ENCODE assay signal across 25 mouse cellular contexts in genomic region chr12:51985826-51986225, GRCm38 (mm10). TPM values are rescaled to one million over a fixed set of nuclear protein-coding genes. Genes with fewer than 3 reads are reported as not detected.
DNase-seq lines count a peak whose midpoint lies in the region; ATAC-seq and TF ChIP-seq lines count a peak whose summit lies in the region.
"Had no signal": no experiment of that assay in that cellular context is flagged by ENCODE, and none has a peak within 500 bp of the region (broad histone marks: within the 10 kb centered on the region; RNA-seq: fewer than 3 reads in every experiment).

No protein-coding gene starts in this region.

- H3K36me3 ChIP-seq in midbrain, embryonic 11.5 days (ENCODE audit: control insufficient read depth, insufficient read depth, low read length) = no peaks in the 10 kb centered on the region
- no peaks in the 10 kb centered on the region for H3K36me3 ChIP-seq in midbrain, embryonic 16.5 days (ENCODE audit: control insufficient read depth, insufficient read depth, low read length)
- H3K36me3 ChIP-seq in hindbrain, embryonic 14.5 days (replicated peaks; ENCODE audit: control insufficient read depth, insufficient read depth) = no peaks in the 10 kb centered on the region
- H3K36me3 ChIP-seq in midbrain, embryonic 10.5 days = peaks cover 12% of the 10 kb centered on the region; the same call in 1 of the 2 replicates
- H3K36me3 ChIP-seq: embryonic facial prominence, embryonic 13.5 days; limb, embryonic 12.5 days; midbrain, embryonic 15.5 days; neural tube, embryonic 15.5 days had no signal

- peak; percentile 29 to 55 for DNase-seq in cerebellum, adult 2 months
- DNase-seq in cerebellum, adult 11 months = no peak
- DNase-seq in midbrain, embryonic 11.5 days (ENCODE audit: low spot score, missing footprints) = peak; percentile 28
- DNase-seq in gastrocnemius, adult 2 months = peak; percentile 75
- DNase-seq in ovary, postnatal 36 days (ENCODE audit: low spot score) = no peak
- DNase-seq in hindbrain, embryonic 14.5 days (ENCODE audit: low spot score) = no peak
- DNase-seq in midbrain, embryonic 10.5 days (ENCODE audit: low spot score) = no peak
- DNase-seq: adrenal gland, postnatal 25 days; kidney, adult 11 months; right cerebral cortex, postnatal 14 days; thymus, adult 2 months had no signal

- whole genome bisulfite sequencing in cerebellum, adult 2 months = 12% methylated on average over 4 of the region's 4 CpGs
- 89% methylated on average over 4 of the region's 4 CpGs for WGBS in midbrain, embryonic 11.5 days
- WGBS in midbrain, embryonic 16.5 days = 82% methylated on average over 4 of the region's 4 CpGs
- 81% methylated on average over 4 of the region's 4 CpGs for WGBS in hindbrain, embryonic 14.5 days
- WGBS in midbrain, embryonic 10.5 days = 87% methylated on average over 4 of the region's 4 CpGs

- no peak for TF ChIP-seq CTCF in cerebellum, adult 2 months (IDR thresholded peaks at IDR 0.05; ENCODE audit: borderline replicate concordance, insufficient read depth, low read depth, low read length)
- no peak for TF ChIP-seq CTCF in gastrocnemius, adult 2 months (IDR thresholded peaks at IDR 0.05)

- no peak overlapping the region for H3K4me2 ChIP-seq in midbrain, embryonic 11.5 days
- H3K4me2 ChIP-seq in midbrain, embryonic 16.5 days (ENCODE audit: low read length) = no peak overlapping the region
- no peak overlapping the region for H3K4me2 ChIP-seq in hindbrain, embryonic 14.5 days (replicated peaks)
- H3K4me2 ChIP-seq: embryonic facial prominence, embryonic 13.5 days; limb, embryonic 12.5 days; midbrain, embryonic 15.5 days; neural tube, embryonic 15.5 days had no signal

- peaks cover 8% of the 10 kb centered on the region; the same call in 1 of the 2 replicates for H3K4me1 ChIP-seq in cerebellum, adult 2 months (ENCODE audit: control insufficient read depth, insufficient read depth, low read length)
- no peaks in the 10 kb centered on the region for H3K4me1 ChIP-seq in midbrain, embryonic 11.5 days (ENCODE audit: control insufficient read depth, insufficient read depth, low read length)
- H3K4me1 ChIP-seq in midbrain, embryonic 16.5 days (ENCODE audit: control insufficient read depth, insufficient read depth, low read length) = no peaks in the 10 kb centered on the region
- H3K4me1 ChIP-seq in hindbrain, embryonic 14.5 days (replicated peaks; ENCODE audit: control insufficient read depth, insufficient read depth, low read length) = no peaks in the 10 kb centered on the region
- no peaks in the 10 kb centered on the region for H3K4me1 ChIP-seq in midbrain, embryonic 10.5 days
- H3K4me1 ChIP-seq: limb, embryonic 12.5 days; midbrain, embryonic 15.5 days; neural tube, embryonic 15.5 days had no signal

- no peaks in the 10 kb centered on the region for H3K27me3 ChIP-seq in cerebellum, adult 2 months (ENCODE audit: control insufficient read depth, insufficient read depth, low read length)
- H3K27me3 ChIP-seq in midbrain, embryonic 11.5 days (ENCODE audit: control insufficient read depth, insufficient read depth, low read length) = no peaks in the 10 kb centered on the region
- H3K27me3 ChIP-seq in midbrain, embryonic 16.5 days (ENCODE audit: control insufficient read depth, insufficient read depth, low read depth, low read length) = no peaks in the 10 kb centered on the region
- no peaks in the 10 kb centered on the region for H3K27me3 ChIP-seq in hindbrain, embryonic 14.5 days (ENCODE audit: control insufficient read depth, insufficient read depth, low read length)
- no peaks in the 10 kb centered on the region for H3K27me3 ChIP-seq in midbrain, embryonic 10.5 days (ENCODE audit: low read depth, poor library complexity, severe bottlenecking)
- H3K27me3 ChIP-seq: embryonic facial prominence, embryonic 13.5 days; limb, embryonic 12.5 days; midbrain, embryonic 15.5 days; neural tube, embryonic 15.5 days had no signal

- no peak overlapping the region for H3K9ac ChIP-seq in midbrain, embryonic 11.5 days (ENCODE audit: low read length)
- no peak overlapping the region for H3K9ac ChIP-seq in midbrain, embryonic 16.5 days (ENCODE audit: low read depth, low read length)
- H3K9ac ChIP-seq in hindbrain, embryonic 14.5 days = no peak overlapping the region
- H3K9ac ChIP-seq: embryonic facial prominence, embryonic 13.5 days; limb, embryonic 12.5 days; liver, embryonic 14.5 days; midbrain, embryonic 15.5 days; neural tube, embryonic 15.5 days had no signal

- TF ChIP-seq POLR2A in cerebellum, adult 2 months (IDR thresholded peaks at IDR 0.05; ENCODE audit: borderline replicate concordance, insufficient read depth, low read length) = no peak

- no peak for ATAC-seq in midbrain, embryonic 11.5 days (ENCODE audit: low FRiP score)
- ATAC-seq in midbrain, embryonic 16.5 days = no peak
- ATAC-seq in hindbrain, embryonic 14.5 days (ENCODE audit: low FRiP score) = no peak
- ATAC-seq: forebrain, embryonic 14.5 days; midbrain, embryonic 15.5 days had no signal

- intact Hi-C loops in gastrocnemius, adult 2 months (cut with DNase I) = no loop called here

- H3K27ac ChIP-seq in cerebellum, adult 2 months (ENCODE audit: insufficient read depth, low read length) = no peak overlapping the region
- H3K27ac ChIP-seq in midbrain, embryonic 11.5 days (ENCODE audit: low read depth, low read length) = no peak overlapping the region
- H3K27ac ChIP-seq in midbrain, embryonic 16.5 days (ENCODE audit: low read length) = no peak overlapping the region
- H3K27ac ChIP-seq in gastrocnemius, adult 2 months = peak overlapping the region; percentile 85
- no peak overlapping the region for H3K27ac ChIP-seq in hindbrain, embryonic 14.5 days
- no peak overlapping the region for H3K27ac ChIP-seq in midbrain, embryonic 10.5 days (replicated peaks)
- H3K27ac ChIP-seq: embryonic facial prominence, embryonic 13.5 days; kidney, postnatal 0 days; limb, embryonic 12.5 days; liver, embryonic 14.5 days; midbrain, embryonic 15.5 days; neural tube, embryonic 15.5 days had no signal

- no peak overlapping the region for H3K4me3 ChIP-seq in cerebellum, adult 2 months (replicated peaks; ENCODE audit: insufficient read depth, low read depth, low read length)
- no peak overlapping the region for H3K4me3 ChIP-seq in midbrain, embryonic 11.5 days (ENCODE audit: low read depth, low read length)
- no peak overlapping the region for H3K4me3 ChIP-seq in midbrain, embryonic 16.5 days (ENCODE audit: low read depth, low read length)
- no peak overlapping the region for H3K4me3 ChIP-seq in gastrocnemius, adult 2 months
- no peak overlapping the region for H3K4me3 ChIP-seq in hindbrain, embryonic 14.5 days (replicated peaks; ENCODE audit: low read length)
- H3K4me3 ChIP-seq in midbrain, embryonic 10.5 days = no peak overlapping the region
- H3K4me3 ChIP-seq: embryonic facial prominence, embryonic 13.5 days; heart, adult 2 months; limb, embryonic 12.5 days; midbrain, embryonic 15.5 days; neural tube, embryonic 15.5 days had no signal

- H3K9me3 ChIP-seq in midbrain, embryonic 11.5 days (ENCODE audit: control insufficient read depth, low read length) = no peaks in the 10 kb centered on the region
- H3K9me3 ChIP-seq in midbrain, embryonic 16.5 days (replicated peaks; ENCODE audit: control insufficient read depth, low read length, poor library complexity, severe bottlenecking) = no peaks in the 10 kb centered on the region
- H3K9me3 ChIP-seq in hindbrain, embryonic 14.5 days (ENCODE audit: control insufficient read depth, low read length) = no peaks in the 10 kb centered on the region
- no peaks in the 10 kb centered on the region for H3K9me3 ChIP-seq in midbrain, embryonic 10.5 days (replicated peaks)
- H3K9me3 ChIP-seq: embryonic facial prominence, embryonic 13.5 days; limb, embryonic 12.5 days; midbrain, embryonic 15.5 days; neural tube, embryonic 15.5 days had no signal

RNA-seq across cellular contexts. Expression of gene Heatr5a, which starts 14.7 kb away (rescaled TPM):
- polyA plus RNA-seq in cerebellum, adult 2 months (2012; rRNA removed) = 15.7 and 16.2 TPM in 2 replicates
- 9.2 and 9.5 TPM in 2 replicates for polyA plus RNA-seq in midbrain, embryonic 11.5 days (2014; fragmentation: Nextera tagmentation; extraction: Ambion mirVana)
- 6.9 and 7.1 TPM in 2 replicates for polyA plus RNA-seq in midbrain, embryonic 16.5 days (2015; fragmentation: Nextera tagmentation; extraction: Ambion mirVana)
- total RNA-seq in gastrocnemius, adult 2 months (2021) = 10 to 100 TPM; 16.7 to 29.0 TPM
- 8.3 and 9.4 TPM in 2 replicates for polyA plus RNA-seq in hindbrain, embryonic 14.5 days (2014; fragmentation: Nextera tagmentation; extraction: Ambion mirVana)
- 12.6 and 12.9 TPM in 2 replicates for polyA plus RNA-seq in midbrain, embryonic 10.5 days (2016; fragmentation: Nextera tagmentation; extraction: Ambion mirVana)

RNA-seq across cellular contexts. Expression of gene Dtd2, which starts 20.5 kb away (rescaled TPM):
- polyA plus RNA-seq in cerebellum, adult 2 months (2012; rRNA removed) = 12.3 and 12.7 TPM in 2 replicates
- polyA plus RNA-seq in midbrain, embryonic 11.5 days (2014; fragmentation: Nextera tagmentation; extraction: Ambion mirVana) = 24.1 and 27.4 TPM in 2 replicates
- 18.2 and 24.7 TPM in 2 replicates for polyA plus RNA-seq in midbrain, embryonic 16.5 days (2015; fragmentation: Nextera tagmentation; extraction: Ambion mirVana)
- total RNA-seq in gastrocnemius, adult 2 months (2021) = 1 to 10 TPM; 4.2 to 4.9 TPM
- polyA plus RNA-seq in hindbrain, embryonic 14.5 days (2014; fragmentation: Nextera tagmentation; extraction: Ambion mirVana) = 19.4 and 21.7 TPM in 2 replicates
- polyA plus RNA-seq in midbrain, embryonic 10.5 days (2016; fragmentation: Nextera tagmentation; extraction: Ambion mirVana) = 30.5 and 31.8 TPM in 2 replicates

RNA-seq across cellular contexts. Expression of gene Gpr33, which starts 42.0 kb away (rescaled TPM):
- polyA plus RNA-seq in cerebellum, adult 2 months (2012; rRNA removed) = not detected in 2 replicates
- polyA plus RNA-seq in midbrain, embryonic 11.5 days (2014; fragmentation: Nextera tagmentation; extraction: Ambion mirVana) = not detected in 2 replicates
- polyA plus RNA-seq in midbrain, embryonic 16.5 days (2015; fragmentation: Nextera tagmentation; extraction: Ambion mirVana) = not detected in 2 replicates
- total RNA-seq in gastrocnemius, adult 2 months (2021) = not detected
- not detected in 2 replicates for polyA plus RNA-seq in hindbrain, embryonic 14.5 days (2014; fragmentation: Nextera tagmentation; extraction: Ambion mirVana)
- not detected in 2 replicates for polyA plus RNA-seq in midbrain, embryonic 10.5 days (2016; fragmentation: Nextera tagmentation; extraction: Ambion mirVana)
- total RNA-seq: adrenal gland, postnatal 25 days; heart, adult 2 months; hematopoietic stem cell, adult 5-6 weeks; layer of hippocampus, postnatal 14 days; megakaryocyte progenitor cell, adult 5-6 weeks had no signal
- polyA plus RNA-seq: embryonic facial prominence, embryonic 13.5 days; forebrain, embryonic 14.5 days; heart, adult 2 months; kidney, postnatal 0 days; limb, embryonic 12.5 days; liver, embryonic 14.5 days; lung, embryonic 16.5 days; midbrain, embryonic 15.5 days; neural tube, embryonic 15.5 days; stomach, embryonic 16.5 days had no signal

Comparison
In these comparisons a context has a peak if more than half of its experiments do, and no peak if none do; other contexts are left out.
1. DNase-seq: peak in cerebellum, adult 2 months (2 of 2), midbrain, embryonic 11.5 days (single experiment) and gastrocnemius, adult 2 months (single experiment); none in cerebellum, adult 11 months (single experiment), ovary, postnatal 36 days (single experiment), hindbrain, embryonic 14.5 days (single experiment) and midbrain, embryonic 10.5 days (single experiment).